Mouse (Mus musculus) spleen, postnatal 14 days (tissue): ENCODE measurements at regions not wholly inside any gene's neighbourhood (a gene's known extent, or its start where the extent isn't known, plus 50 kb on each side); places are given as distances from the start of the nearest gene placed in this dataset.
"Not testable (repeated sequence)": the region's sequence is repeated elsewhere in the genome, so short reads cannot be mapped to it uniquely, and the experiment has no call there.

Experiments
- DNase-seq, 2 experiments: peaks; one replicate each; pipeline ENCODE4 v3.0.0; 2021 to 2022; ENCODE audit warnings: low spot score in 2 of 2

DNA sequence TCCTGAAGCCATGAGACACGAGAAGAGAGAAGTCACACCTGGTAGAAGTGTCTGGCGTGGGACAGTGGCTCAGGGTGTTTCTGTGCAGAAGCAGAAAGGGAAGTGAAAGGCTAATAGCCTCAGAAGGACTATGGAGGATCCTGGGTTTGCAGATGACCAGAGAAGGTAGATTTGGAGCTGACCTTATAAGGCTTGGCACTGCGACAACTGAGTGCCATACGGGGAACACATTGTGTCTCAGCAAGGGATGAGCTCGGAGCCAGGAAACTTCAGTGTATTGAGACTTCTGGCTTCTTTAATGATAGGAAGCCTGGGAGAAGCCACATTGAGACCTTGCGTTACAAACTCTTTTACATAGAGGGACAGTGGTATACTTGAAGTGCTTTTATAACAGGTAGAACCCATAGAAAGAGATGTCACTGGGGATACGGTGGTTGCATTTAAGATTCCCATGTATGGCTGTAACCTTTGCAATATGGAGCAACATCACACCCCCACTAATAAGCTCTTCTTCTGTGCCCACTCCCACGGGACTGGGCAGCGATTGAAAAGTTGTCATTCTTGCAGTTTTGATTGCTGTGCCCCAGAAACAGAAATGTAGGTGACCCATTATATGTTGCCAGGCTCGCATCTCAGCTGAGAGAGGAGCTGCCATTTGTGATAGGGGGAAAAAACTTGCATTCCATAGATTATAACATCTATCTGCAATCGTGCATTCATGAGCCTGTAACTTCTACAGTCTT is 61.8 kb upstream of the Dync1i1 start:
- no peak for DNase-seq

- DNase-seq = peak in 1 of 2 experiments; percentile 4
These were observed 80.2 kb upstream of the Dync1i1 start for GRCm38 (mm10) chr6:5645150-5645732.

DNA sequence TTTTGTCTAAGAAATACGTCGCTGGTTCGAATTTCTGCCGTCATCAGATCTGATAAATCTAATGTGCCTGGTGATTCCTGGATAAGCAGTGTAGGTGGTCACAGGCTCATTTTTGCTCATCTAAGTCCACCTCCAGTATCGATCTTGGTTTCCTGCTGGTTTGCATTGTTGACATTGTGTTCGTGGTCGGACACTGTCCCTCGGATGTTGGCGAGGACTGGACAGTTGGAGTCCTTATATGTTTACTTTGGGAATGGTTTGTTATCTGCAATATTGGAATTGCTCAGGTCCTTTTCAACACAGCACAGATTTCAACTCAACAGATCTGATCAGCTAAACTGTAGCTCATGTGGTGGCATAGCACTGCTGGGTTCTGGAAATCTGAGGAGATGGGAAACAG is 91.2 kb upstream of the Dync1i1 start:
- DNase-seq = no peak

DNA sequence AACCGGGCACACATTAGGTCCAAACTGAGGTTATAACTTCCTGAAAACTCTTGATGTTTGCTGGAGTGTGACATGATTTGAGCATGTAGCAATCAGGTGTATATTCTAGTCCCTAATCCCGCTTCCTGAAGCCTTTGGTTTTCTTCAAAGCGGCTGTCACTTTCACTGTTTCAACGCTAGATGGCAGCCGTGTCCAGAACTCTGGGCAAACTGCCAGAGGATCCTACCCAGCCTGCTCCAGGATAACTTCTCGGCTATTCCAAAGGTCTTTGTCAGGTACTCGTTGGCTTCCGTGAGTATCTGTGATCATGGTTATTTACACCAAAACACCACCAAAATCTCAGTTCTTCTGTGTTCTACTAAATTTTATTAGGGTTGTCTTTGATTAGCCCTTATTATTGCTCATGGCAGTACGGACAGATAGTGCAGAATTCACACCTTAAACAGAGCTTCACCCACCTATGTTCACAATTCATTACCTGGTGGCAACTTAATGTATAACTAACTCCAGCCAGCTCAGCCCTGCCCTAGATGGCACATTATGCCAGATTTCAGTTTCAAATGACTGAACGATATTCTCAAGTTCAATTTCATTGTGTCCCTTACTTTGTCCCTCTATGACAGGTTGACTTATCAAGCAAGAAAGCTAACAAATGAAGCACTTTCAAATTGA is 92.3 kb upstream of the Dync1i1 start:
- DNase-seq = no peak

DNA sequence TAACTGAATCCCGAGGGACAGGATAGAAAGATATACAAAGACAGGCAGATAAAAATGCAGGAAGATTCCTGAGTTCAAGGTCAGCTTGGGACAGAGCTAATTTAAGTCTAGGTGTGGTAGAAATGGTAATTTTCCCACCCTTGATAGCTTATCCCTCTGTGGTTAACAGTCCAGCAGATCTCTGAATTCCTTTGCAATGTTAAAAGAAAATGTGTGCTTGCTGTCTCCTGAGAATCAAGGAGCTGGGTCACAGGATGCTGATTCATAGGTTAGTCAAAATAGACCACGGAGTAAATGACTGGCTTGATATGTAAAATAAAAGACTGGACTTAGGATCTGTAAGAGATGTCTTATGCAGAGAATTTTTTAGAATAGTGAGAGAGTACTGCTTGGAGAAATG is 101.4 kb upstream of the Dync1i1 start:
- no peak for DNase-seq

DNA sequence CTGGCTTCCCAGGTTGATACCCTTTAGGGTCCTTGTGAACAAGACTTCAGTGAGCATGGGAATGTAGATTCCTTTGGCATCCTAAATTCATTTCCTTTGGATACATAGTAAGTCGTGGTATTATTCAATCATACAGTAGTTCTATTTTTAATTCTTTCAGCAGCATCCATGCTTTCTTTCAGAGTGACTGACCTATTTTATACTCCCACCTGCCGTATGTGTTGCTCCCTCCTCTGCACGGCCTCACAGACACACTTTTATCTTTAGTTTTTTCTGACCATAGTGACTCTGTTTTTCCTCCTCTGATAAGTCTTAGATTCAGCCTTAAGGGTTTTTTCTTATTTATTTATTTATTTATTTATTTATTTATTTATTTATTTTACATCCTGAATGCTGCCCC is 103.9 kb upstream of the Dync1i1 start:
- DNase-seq = no peak

DNA sequence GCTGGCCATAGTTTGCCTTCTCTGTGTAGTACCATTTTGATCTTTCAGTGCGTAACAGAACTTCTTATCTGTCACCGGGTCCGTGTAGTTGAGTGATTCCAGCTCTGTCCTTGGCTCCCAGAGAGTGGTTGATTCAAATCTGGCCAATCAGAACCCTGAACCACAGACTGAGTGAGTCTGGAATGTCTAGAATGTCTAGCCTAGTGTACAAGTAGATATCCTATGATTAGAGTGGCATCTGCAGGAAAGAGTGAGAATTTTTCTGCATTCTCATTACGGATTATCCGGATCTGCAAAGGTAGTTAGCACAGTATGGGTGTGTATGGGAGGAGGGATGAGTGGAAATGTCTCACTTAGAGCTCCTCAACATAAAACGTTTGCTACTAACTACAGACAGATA is 97.9 kb upstream of the Pdk4 start:
- DNase-seq = no peak

DNA sequence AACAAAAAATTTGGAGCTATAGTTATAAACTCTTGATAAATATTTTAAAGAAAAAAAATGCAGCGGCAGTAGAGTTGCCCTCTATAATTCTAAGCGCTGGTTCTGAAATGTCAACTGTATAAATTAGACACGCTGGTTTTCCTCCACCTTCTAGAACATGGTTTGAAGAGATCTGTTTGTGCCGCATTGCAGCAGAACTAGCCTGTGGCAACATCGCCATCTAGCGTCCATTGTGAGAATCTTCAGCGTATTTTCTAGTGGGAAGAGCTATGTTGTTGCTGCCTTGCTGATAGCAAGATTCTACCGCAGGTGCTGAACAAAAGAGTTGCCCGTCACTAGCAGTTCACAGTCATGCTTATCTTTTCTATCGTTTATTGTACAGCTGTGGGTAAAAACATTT is 93.5 kb upstream of the Pdk4 start:
- peak in 1 of 2 experiments; percentile 41 for DNase-seq

GRCm38 (mm10) chr6:5582923-5583525 is 86.9 kb upstream of the Pdk4 start:
- no peak for DNase-seq

- not testable (repeated sequence) for DNase-seq
These were observed 80.8 kb upstream of the Pdk4 start for GRCm38 (mm10) chr6:5576891-5577290.

DNA sequence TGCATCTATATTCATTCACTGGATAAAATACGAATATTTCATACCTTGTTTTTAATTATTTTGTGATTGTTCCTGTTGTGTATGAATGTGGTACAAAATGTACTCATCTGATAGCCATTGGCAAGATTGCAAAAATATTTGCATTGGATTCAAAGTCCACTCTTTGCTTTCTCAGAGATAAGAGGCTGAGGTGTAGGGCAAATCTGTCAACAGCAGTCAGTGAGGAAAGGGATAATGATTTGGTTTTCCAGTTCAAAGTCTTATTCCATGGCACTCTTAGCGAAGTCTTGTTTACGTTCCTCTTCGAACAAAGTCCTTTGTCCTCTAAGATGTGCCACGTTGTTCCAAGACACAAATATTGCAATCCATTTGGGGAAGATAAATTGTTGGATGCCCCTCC is 70.5 kb upstream of the Pdk4 start:
- no peak for DNase-seq

DNA sequence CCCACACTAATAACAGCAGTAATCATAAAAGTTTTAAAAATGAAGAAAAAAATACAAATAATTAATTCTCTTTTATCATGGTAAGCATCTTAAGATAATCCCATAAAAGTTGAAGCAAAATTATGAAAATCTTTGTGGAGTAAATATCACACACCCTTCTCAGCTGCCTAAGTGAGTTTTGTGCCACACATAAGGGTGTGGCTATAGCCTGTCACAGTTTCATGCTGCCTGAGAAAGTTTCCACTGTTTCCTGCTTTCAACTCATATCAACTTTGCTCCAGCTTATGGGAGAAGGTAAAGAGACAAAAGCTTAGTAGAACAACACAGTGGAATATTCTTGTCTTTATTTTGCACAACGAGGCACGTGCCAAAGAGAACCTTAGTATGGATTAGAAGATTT is 68.9 kb upstream of the Pdk4 start:
- DNase-seq = no peak

- no peak for DNase-seq
These were observed 57.7 kb upstream of the Pdk4 start for GRCm38 (mm10) chr6:5553703-5554394.

DNA sequence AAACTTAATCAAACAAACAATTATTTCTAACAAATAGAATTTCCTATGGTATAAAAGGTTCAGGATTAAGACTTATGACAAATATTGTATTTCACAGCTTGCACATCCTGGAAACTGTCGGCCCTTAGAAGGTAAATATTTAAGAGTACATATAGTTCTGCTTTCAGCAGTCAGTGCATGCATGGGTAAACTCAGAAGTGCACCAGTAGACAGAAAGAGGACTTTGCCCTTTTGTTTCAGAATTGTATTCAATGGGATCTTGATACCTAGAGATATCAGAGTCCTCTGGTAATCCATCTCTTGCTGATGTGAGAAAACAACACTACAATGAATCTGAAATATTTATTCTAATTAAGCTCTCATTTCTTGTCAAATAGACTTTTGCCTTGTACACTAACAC is 54.0 kb upstream of the Pdk4 start:
- no peak for DNase-seq
